Mouse (Mus musculus) adrenal gland, adult 18-20 months (tissue): Measurements from ENCODE around the gene Efnb2. TPM values are rescaled to one million over a fixed set of nuclear protein-coding genes. Genes with fewer than 3 reads are reported as not detected.

ENCODE experiments used
- DNase-seq, 2 experiments: peaks; one replicate each; pipeline ENCODE4 v3.0.0; 2021 to 2022; ENCODE audit warnings: low spot score in 2 of 2
- long read RNA-seq, 2 experiments: library from polyadenylated mRNA; stranded (forward); transcript quantifications; one replicate each; pipeline ENCODE4 v2.0.0; 2021
- total RNA-seq, 2 experiments: library from RNA; stranded (reverse); gene quantifications; 1 replicate in 1 of 2; 2 replicates in 1 of 2; pipeline ENCODE4 v1.2.3; 2021

Efnb2 gene
- total RNA-seq: 10 to 100 TPM; 14.0 to 24.0 TPM
- long read RNA-seq, experiment 1, full-length matches to known transcripts: 10 of 15 reads
- long read RNA-seq, experiment 1, partial matches to known transcripts: 1 of 15 reads
- long read RNA-seq, experiment 1, other reads (novel, unspliced or antisense): 4 of 15 reads
- long read RNA-seq, experiment 2, full-length matches to known transcripts: 1 of 4 reads
- long read RNA-seq, experiment 2, partial matches to known transcripts: 0 of 4 reads
- long read RNA-seq, experiment 2, other reads (novel, unspliced or antisense): 3 of 4 reads

- DNase-seq: peak; percentile 97 to 98
Measured at GRCm38 (mm10) chr8:8661103-8661758, at the start of gene Efnb2. Gene Efnb2 (minus strand): TSS chr8:8661242.

- DNase-seq: no peak
Measured at GRCm38 (mm10) chr8:8704813-8705212, 43.8 kb upstream of the Efnb2 start.

GRCm38 (mm10) chr8:8703668-8704067 is 42.6 kb upstream of the Efnb2 start:
- DNase-seq: no peak

- no peak for DNase-seq
Measured at GRCm38 (mm10) chr8:8700821-8701220, 39.8 kb upstream of the Efnb2 start.

GRCm38 (mm10) chr8:8700229-8700628 is 39.2 kb upstream of the Efnb2 start:
- no peak for DNase-seq

- peak; percentile 97 to 99 for DNase-seq
Measured at GRCm38 (mm10) chr8:8690146-8691092, 29.4 kb upstream of the Efnb2 start, which contains the start of gene Arglu1. Gene Arglu1 (minus strand): TSS chr8:8690521.

- peak; percentile 47 to 62 for DNase-seq
Measured at GRCm38 (mm10) chr8:8689454-8690145, 28.6 kb upstream of the Efnb2 start.

- DNase-seq: no peak
Measured at GRCm38 (mm10) chr8:8688823-8689453, 27.9 kb upstream of the Efnb2 start.

GRCm38 (mm10) chr8:8685517-8685916 is 24.5 kb upstream of the Efnb2 start:
- DNase-seq: no peak

- no peak for DNase-seq
Measured at GRCm38 (mm10) chr8:8682697-8683096, 21.7 kb upstream of the Efnb2 start.

GRCm38 (mm10) chr8:8678236-8678635 is 17.2 kb upstream of the Efnb2 start:
- no peak for DNase-seq

- no peak for DNase-seq
Measured at GRCm38 (mm10) chr8:8674864-8675263, 13.8 kb upstream of the Efnb2 start.

GRCm38 (mm10) chr8:8661759-8662138 is 707 bp upstream of the Efnb2 start:
- DNase-seq: peak; percentile 91 to 93

- DNase-seq: peak; percentile 18 to 54
Measured at GRCm38 (mm10) chr8:8660307-8661098, 539 bp downstream of the Efnb2 start.

GRCm38 (mm10) chr8:8659503-8660306 is 1.3 kb downstream of the Efnb2 start:
- DNase-seq: peak; percentile 28 to 31

- DNase-seq: peak; percentile 69 to 73
Measured at GRCm38 (mm10) chr8:8658426-8659224, 2.4 kb downstream of the Efnb2 start.

- no peak for DNase-seq
Measured at GRCm38 (mm10) chr8:8657692-8658355, 3.2 kb downstream of the Efnb2 start.
